Mouse (Mus musculus) B cell, adult 2 months (primary cell): ENCODE measurements around the gene C87436.
A peak's percentile ranks its signal among the peaks of the same experiment; 100 is the strongest.
"Not testable (repeated sequence)": the region's sequence is repeated elsewhere in the genome, so short reads cannot be mapped to it uniquely, and the experiment has no call there.

ENCODE experiments used
- DNase-seq, 2 experiments: peaks; one replicate each; pipeline ENCODE4 v3.0.0; 2022

C87436 gene

DNA sequence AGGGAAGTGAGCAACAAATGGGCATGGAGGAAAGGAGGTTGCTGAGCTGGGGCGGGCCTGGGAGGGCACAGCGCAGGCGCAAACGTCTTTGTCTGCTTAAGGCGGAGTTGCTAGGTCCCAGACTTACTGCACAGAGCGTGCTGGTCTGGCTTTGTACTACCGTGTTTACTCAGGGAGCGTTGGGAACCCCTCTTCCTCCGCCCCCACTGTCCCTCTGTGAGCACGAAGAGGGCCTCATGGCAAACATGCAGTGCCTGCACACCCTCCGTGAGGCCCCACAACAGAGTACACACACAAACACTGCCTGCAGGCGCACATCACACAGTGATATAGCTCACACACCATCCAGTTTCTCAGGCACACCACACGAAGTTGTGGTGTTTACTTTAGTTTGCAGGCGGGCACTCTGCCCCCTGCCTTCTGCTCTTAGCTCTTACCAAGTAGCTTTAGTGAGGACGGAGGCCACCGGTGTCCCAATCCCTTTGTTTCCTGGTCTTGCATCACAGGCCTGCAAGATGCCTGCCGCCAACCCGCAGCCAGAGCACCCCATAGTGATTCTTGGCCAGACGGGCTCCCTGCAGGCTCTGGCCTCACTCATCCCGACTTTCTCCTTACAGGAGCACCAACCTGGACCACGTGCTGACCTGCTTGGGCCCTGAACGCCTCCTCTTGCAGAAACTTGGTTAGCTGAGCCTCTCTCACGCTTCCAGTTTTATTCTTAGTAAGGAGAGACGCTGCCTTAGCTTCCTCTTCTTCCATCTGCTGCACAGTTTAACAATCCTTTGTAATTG lies 49.4 kb downstream of the C87436 start:
- DNase-seq = peak; percentile 77

DNA sequence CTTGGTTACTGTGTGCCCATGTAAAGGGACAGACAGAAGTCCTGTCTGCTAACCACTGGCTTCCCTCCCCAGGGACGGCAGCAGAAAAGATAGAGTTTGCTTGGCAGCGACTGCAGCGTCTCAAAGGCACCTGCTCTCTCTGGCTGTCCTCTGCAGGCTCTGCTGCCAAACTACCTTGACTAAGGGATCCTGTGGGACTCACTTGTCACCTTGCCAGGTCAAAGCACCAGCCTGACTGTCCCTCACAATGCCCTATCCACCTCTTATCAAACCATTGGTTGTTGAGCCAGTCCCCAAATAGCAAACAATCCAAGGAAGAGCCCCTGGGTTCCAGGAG lies 49.9 kb downstream of the C87436 start:
- DNase-seq = peak; percentile 15 to 21

- DNase-seq = peak; percentile 25 to 34
Observed at GRCm38 (mm10) chr6:86489945-86490344, 51.8 kb downstream of the C87436 start.

- DNase-seq = not testable (repeated sequence)
Observed at GRCm38 (mm10) chr6:86490413-86490812, 52.2 kb downstream of the C87436 start.

DNA sequence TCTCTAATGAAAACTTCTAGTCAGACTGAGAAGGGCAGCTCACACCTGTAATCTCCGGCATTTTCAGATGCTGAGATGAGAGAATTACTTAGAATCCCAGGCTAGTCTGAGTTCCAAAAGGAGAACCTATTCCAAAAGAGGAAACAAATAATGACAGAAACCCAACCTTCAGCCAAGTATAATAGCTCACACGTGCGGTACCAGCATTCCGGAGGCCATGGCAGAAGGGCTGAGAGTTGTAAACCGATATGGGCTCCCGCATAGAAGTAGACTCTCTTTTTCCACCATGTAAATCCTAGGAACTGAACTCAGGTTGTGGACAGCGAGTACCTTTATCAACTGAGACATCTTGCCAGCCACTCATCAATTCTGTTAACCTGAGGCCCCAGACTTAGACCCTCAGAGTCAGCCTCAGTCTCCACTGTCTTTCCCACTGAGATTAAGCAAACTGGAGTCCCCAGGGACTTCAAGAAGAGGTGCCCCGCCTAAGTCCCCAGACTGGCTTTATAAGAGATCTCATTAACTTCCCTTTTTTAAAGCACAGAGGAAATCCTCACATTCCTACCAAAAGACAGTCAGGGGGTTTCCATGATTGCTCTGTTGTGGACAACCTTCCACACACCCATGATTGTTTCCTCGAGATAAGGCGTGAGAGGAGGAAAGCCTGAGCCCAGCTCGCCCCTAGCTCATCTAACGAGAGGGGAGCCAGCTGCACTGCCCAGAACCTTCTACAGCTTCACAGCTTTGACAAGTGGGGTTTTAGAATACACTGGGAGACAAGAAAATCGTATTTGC lies 55.5 kb downstream of the C87436 start:
- DNase-seq = peak; percentile 59 to 64

GRCm38 (mm10) chr6:86494767-86495166 lies 56.6 kb downstream of the C87436 start:
- peak in 1 of 2 experiments; percentile 20 for DNase-seq

- no peak for DNase-seq
Observed at GRCm38 (mm10) chr6:86495661-86496060, 57.5 kb downstream of the C87436 start.

DNA sequence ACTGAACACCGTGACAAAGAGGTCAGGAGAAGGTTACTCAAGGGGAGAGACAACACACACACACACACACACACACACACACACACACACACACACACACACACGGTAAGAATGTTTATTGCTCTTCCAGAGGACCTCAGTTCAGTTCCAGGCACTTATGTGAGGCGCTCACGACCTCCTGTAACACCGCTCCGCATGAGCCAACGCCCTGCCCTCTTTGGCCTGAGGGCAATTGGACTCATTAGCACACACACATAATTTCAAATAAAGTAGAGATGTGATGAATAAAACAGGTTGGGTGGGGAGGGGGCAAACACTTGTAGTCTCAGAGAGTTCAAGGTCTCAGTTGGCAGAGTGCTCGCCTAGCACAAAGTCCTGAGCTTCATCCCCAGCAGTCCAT lies 58.0 kb downstream of the C87436 start:
- no peak for DNase-seq

DNA sequence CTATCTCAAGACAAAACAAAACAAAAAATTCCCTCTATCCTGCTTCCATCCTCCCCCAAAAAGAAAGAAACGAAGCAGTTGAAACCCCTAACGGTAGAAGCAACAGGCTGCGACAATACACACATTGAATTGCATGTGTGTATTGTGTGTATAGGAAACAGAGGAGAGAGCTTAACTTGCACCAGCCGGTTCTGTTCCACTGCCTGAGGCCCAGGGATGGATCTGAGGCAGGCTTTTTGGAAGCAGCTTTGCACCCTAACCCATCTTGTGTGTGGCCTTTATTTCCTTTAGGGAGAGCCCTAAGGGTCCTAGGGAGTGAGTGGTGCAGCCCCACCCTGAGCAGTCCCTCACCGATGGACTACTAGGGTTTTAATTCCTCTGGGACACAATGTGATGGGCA lies 58.4 kb downstream of the C87436 start:
- no peak for DNase-seq

GRCm38 (mm10) chr6:86497071-86497815 lies 59.1 kb downstream of the C87436 start:
- no peak for DNase-seq

GRCm38 (mm10) chr6:86497942-86498732 lies 60.0 kb downstream of the C87436 start:
- DNase-seq = no peak

DNA sequence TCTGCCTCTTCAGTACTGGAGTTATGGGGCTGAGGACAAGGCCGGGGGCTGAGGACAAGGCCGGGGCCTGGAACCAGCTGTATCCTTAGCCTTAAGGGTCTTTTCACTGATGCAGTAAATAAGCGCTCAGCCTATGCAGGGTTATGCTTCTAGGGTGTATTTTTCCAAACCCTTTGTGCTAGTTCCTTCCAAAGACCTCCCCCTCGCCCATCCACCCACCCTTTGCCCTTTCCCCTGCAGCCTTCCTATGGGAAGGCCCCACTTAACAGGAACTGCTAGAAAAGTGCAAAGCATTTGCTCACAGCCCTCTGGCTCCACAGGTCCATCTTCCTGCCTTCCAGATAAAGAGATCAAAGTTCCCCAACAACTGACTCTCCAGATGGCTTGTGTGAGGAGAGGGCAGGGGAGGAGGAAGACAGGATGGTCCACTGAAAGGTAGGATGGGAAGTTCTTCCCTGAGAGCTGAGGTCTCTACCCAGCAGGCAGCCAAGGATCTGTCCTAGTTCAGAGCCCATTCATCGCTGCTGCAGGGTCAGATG lies 61.5 kb downstream of the C87436 start:
- DNase-seq = no peak

GRCm38 (mm10) chr6:86503513-86503912 lies 65.3 kb downstream of the C87436 start:
- DNase-seq = peak; percentile 27 to 33

DNA sequence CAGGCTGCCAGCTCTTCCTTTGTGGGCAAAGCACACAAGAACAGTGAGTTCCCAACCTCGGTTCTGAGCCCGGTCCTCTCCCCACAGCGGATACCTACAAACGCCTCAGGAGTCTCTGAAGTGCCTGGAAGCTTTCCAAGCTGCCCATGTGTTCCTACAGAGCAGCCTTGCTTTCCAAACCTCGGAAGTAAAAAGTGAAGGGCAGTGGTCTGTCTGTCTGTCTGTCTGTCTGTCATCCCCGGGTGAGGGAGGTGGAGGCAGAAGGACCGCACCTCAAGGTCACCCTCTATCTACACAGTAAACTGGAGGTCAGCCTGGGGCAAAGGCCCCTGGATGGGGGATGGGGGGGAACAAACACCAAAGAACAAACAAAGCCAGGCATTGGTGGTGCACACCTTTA lies 67.5 kb downstream of the C87436 start:
- no peak for DNase-seq

DNA sequence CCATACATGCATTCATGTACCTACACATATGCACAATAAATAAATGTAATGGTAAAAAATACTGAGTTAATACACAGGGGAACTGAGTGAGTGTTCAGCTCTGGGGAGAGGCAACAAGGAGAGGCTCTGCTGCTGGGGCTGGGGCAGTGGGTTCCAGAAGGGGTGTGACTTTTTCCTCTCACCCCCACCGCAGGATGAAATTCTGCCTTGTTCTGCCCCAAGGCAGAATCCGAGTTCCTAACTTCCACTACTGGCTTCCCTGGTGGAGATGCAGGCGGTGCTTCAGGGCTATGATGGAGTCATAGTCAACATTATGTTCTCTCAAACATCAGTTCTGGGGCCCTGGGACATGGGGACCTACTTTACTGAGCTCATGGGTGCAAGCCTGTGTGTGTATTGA lies 68.1 kb downstream of the C87436 start:
- DNase-seq = no peak

DNA sequence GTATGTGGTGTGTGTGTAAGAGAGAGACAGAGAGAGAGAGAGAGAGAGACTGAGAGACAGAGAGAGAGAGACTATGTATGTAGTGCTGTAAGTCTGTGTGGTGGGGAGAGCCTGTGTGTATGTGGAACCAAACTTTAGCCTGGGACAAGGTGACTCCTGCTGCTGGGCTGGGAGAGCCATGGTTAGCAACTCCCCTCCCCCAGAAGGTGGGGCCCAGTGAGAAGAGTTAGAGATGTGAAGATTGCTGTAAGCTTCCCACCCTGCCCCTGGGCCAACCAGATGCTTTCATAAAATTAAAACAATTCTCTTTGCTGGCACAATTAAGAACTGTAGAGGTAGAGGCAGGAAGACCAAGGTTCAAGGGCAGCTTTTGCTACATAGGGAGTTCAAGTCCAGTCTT lies 68.9 kb downstream of the C87436 start:
- DNase-seq = no peak

- DNase-seq = no peak
Observed at GRCm38 (mm10) chr6:86508736-86509135, 70.6 kb downstream of the C87436 start.

- no peak for DNase-seq
Observed at GRCm38 (mm10) chr6:86509194-86509865, 71.2 kb downstream of the C87436 start.

DNA sequence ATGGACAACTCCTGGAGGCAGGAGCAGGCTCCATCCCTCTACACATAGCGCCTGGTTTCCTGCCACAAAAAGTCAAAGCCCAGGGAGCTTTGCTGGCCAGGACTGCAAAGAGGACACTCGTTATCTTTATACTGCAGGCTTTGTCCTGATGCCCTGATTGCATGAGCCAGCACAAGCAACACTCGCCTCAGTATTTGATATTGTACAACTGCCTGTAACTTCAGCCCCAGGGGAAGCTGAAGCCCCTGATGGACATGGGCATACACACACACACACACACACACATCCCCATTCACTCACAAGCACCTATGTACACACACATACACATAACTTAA lies 71.7 kb downstream of the C87436 start:
- DNase-seq = no peak

- DNase-seq = no peak
Observed at GRCm38 (mm10) chr6:86510979-86511378, 72.8 kb downstream of the C87436 start.

DNA sequence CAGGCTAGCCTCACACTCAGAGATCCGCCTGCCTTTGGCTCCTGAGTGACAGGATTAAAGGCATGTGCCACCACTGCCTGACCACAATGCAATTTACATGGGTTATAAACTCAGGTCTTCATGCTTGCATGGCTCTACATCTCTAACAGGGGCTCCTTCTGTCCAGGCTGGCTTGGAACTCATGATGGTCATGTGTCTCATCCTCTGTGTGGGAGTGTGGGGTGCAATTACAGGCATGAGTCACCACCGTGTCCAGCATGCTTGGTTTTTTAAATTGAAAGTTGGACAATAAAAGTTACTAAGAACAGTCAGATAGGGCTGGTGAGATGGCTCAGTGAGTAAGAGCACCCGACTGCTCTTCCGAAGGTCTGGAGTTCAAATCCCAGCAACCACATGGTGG lies 75.1 kb downstream of the C87436 start:
- no peak for DNase-seq

DNA sequence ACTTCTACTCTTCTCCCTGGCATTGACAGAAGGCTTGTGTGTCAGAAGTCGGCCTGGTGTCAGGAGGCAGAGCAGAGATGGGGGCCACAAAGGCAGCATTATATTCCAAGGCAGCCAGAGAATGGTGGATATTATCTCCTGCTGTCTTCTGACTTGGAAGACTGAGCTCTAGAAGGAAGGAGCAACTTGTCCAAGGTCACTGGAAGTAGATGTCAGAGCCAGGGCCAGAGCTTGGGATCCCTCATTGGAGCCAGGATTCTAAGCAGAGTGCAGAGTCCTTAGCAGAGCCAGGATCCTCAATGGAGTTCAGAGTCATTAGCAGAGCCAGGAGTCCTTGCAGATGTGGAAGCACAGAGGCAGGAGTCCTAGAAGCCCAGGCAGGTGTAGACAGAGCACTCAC lies 77.8 kb downstream of the C87436 start:
- no peak for DNase-seq
